Mouse (Mus musculus): ENCODE results near the gene Kcnip4.

DNA sequence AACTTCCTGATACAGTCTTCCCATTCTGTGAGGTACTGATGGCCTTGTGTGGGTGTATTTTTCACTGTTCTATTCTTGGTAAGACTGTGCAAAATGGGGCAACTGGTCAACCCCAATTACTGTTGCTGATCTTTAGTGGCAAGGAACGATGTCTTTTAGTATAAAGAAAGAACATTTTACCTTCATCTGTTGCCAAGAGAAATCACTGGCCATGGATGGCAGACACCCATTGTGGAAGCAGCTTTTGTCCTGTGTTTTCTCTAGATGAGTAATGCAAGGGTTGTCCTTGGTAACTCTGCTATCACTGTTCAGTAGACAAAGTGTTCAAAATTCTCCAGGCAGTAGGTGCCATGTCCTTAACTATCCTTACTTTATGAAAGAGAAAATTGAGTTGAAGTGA, 729.2 kb downstream of the Kcnip4 start:
- no peak for TF ChIP-seq POLR2A (IDR thresholded peaks at IDR 0.05; ENCODE audit: low read depth, low read length)
- TF ChIP-seq CTCF (IDR thresholded peaks at IDR 0.05; ENCODE audit: extremely low read depth, insufficient read depth, insufficient read length, insufficient replicate concordance): no peak
